Mouse (Mus musculus): ENCODE data around the gene Vmn2r77.
"Not testable (repeated sequence)": the region's sequence is repeated elsewhere in the genome, so short reads cannot be mapped to it uniquely, and the experiment has no call there.

Gene Vmn2r77

DNA sequence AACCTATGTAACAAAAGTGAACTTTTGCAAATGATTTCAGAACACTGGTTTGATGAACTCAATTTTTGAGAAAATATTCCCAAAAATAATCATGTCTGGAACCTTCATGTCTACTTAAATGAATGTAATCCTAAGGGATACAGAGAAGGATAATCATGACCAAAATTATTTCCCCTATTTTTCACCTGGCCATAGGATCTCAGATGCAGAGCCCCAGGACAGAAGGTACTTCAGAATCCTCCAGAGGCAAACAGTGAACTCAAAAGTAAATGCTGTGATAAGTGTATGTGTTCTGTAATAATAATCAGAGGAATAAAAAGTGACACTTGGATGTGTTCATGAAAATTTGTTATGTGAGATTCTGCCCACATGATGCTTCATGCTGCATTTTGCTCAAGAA lies at the start of gene Vmn2r77:
Gene Vmn2r77, plus strand, starts transcription at position 301 of the 400 bp plus-strand sequence.
- no peak for DNase-seq (ENCODE audit: low spot score)

DNA sequence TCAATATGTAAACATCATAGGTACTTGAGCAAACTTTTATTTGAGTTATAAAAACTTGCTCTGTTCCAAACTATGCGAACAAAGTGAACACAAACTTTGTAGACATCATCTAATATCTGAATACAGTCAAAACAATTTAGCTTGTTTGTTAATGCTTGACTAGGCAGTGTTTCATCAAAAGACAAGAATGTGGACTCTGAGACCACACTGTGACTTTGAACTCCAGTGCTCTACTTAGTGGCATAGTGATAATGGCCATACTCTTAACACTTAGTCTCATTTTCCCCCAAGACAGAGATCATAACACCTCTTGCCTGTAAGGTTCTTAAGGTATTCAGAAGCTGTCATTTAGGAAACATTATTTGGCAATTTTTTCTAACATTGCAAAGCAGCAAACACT lies 34.1 kb upstream of the Vmn2r77 start:
- DNase-seq (ENCODE audit: low spot score): no peak

DNA sequence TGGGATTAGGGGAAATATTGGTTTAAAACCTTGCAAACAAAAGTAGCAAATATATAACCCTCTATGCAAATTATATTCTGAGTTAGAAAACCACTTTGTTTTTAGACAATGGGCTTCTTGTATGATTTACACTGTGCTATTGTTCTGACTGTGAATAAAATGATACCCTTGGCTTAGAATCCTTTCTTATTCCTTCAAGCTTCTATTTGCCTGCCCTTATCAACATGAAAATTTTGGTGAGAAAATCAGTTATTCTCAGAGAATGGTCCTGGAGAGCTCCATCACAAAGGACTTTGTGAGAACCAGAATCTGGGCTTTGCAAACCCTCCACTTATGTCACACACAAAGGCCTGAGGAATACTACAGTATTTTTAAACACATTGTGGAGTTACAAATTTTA lies 30.2 kb upstream of the Vmn2r77 start:
- no peak for DNase-seq (ENCODE audit: low spot score)

DNA sequence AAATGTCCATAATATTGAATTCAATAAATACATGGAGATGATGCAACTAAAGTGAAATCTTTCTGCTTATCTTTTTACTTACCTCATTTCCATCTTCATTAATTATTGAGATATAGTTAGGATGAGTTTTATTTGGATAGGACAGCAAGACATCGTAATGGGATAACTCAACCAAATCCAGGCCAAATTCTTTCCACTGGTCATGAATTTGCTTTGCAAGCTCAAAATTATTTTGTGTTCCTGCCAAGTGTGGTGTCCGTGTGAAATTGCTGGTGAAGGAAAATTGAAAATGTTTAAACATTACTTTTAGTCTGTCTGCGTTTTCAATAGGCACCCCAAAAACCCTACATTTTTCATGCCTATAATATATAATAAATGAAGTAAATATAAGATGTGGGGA lies 23.2 kb upstream of the Vmn2r77 start:
- DNase-seq (ENCODE audit: low spot score): no peak

DNA sequence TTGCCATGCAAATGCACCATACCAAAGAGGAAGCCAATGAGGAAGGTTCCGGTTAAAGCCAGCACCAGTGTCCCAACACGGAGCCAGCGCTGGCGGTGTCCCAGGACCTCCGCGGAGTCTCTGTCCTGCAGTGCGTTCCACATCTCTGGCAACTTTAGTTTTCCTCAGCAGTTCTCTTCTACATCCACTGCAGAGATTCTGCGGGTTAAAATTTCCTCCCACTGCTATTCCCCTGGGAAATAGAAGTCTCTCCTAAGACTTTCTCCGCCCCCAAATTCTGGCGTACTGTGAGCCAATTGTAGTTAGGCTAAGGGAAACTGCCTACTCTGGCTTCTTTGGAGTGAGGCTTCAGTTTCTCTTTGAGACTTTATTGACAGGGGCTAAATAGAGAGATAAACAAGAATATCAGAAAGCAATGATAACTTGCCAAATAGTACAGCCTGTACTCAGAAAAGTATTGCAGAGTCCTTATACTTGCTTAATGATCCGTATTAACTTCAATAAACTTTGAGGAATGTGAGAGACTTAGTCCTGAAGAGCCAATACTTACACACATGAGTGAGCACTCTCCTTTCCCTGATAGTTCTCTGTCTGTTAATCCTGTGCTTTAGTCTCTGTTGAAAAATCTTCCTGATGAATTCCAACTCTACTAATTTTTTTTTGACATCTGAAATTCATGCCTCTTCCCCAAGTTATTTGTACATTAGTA lies 19.1 kb upstream of the Vmn2r77 start, which contains the start of gene Folh1:
Gene Folh1, minus strand, starts transcription at position 327 of the 709 bp plus-strand sequence.
- DNase-seq (ENCODE audit: low spot score): peak; percentile 49

DNA sequence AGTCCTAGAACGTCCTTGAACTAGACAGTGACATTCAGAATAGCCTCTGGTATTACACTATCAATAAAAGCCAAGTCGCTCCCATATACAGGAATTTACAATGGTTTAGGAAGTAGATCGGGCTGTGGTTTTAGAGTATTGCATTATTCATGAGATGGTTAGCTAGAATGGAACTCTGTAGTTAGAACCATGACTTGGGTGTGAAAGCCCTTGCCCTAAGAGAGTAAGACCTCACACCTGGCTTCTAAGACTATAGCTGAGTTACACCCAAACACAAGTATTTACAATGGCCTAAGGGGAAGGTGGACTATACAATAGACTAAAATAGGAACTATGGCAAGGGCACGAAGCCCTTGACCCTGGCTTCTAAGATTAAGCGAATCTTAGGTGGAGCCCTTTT lies 20.4 kb downstream of the Vmn2r77 start:
- DNase-seq (ENCODE audit: low spot score): not testable (repeated sequence)

DNA sequence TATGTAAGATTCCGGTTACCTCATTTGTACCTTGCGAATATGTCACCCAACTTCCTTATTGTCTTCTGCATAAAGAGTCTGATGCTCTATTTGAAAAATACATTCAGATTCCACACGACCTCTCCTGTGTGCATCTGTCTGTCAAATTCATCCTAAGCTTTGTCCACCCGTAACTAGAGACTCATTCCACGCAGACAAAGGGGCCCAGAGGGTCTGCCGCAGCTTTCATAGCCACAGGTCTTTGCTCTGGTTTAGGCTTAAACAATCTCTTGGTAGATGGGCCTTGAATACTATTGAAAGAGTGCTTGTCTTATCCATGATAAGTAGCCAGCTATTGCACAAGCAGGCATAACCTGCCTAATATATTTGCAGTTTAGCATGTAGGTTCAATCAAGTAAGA lies 20.9 kb downstream of the Vmn2r77 start:
- not testable (repeated sequence) for DNase-seq (ENCODE audit: low spot score)

DNA sequence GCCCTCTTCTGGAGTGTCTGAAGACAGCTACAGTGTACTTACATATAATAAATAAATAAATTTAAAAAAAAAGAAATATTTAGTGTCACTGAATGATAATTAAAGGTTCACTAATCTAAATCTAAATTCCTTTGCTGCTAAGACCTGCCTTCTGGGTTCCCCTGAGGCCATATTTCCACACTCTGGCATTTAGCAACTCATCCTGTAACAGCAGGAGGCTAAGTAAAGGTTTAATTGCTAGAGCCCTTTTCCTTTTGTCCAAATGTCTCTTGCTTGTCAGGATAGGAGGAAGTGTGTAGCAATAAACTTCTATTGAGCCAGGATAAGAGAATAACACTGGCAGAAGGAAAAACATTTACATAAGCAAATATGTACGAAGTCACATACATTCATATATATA lies 21.6 kb downstream of the Vmn2r77 start:
- DNase-seq (ENCODE audit: low spot score): no peak
